Mouse (Mus musculus): ENCODE measurements at regions not wholly inside any gene's neighbourhood (a gene's known extent, or its start where the extent isn't known, plus 50 kb on each side); places are given as distances from the start of the nearest gene placed in this dataset.

DNA sequence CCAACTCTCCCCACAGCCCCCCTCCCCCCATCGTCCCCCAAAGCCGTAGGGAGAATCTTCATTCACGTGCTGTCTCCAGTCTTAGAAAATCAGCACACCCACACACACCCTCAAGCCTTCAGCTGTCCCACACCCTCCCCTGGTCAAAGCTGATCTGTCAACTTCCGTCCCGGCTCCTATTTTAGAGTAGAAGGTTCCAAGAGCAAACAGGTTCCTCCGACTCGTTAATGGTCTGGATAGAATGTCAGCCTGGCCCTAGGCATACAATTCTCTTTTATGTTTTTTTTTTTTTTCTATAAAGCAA, 123.2 kb upstream of the Med13l start:
- WGBS, result 36% methylated on average over 7 of the region's 7 CpGs
- peaks cover 8% of the 10 kb centered on the region; the same call in 1 of the 2 replicates for H3K4me1 ChIP-seq (replicated peaks)
- no peak for ATAC-seq

GRCm38 (mm10) chr5:118438016-118438415, 122.5 kb upstream of the Med13l start:
- Histone ChIP-seq H3K27me3 (replicated peaks) (0 out of 2 replicates have a peak, but pooled peaks cover 3% of the 10 kb centered on the region), H3K9ac (no peak overlapping the region), H3K36me3 (no peaks in the 10 kb centered on the region), H3K4me1 (replicated peaks) (peaks cover 8% of the 10 kb centered on the region; the same call in 1 of the 2 replicates), H3K9me3 (no peaks in the 10 kb centered on the region), H3K27ac (no peak overlapping the region), H3K4me3 (replicated peaks) (no peak overlapping the region), H3K4me2 (replicated peaks) (no peak overlapping the region)
- WGBS, result 50% methylated on average over 6 of the region's 6 CpGs
- no peak for ATAC-seq

More for the DNA sequence above, 123.2 kb upstream of the Med13l start:
- Histone ChIP-seq H3K9me3 (no peaks in the 10 kb centered on the region), H3K27me3 (replicated peaks) (0 out of 2 replicates have a peak, but pooled peaks cover 3% of the 10 kb centered on the region), H3K27ac (no peak overlapping the region), H3K36me3 (no peaks in the 10 kb centered on the region), H3K9ac (no peak overlapping the region), H3K4me3 (replicated peaks) (no peak overlapping the region), H3K4me2 (replicated peaks) (peak overlapping the region; percentile 28; the same call in 1 of the 2 replicates)

GRCm38 (mm10) chr5:118444538-118445251, 115.8 kb upstream of the Med13l start:
- ATAC-seq, result no peak
- no peak overlapping the region for H3K4me3 ChIP-seq (replicated peaks)
- H3K4me1 ChIP-seq (replicated peaks), result 0 out of 2 replicates have a peak, but pooled peaks cover 3% of the 10 kb centered on the region
- no peak overlapping the region for H3K4me2 ChIP-seq (replicated peaks)
- no peak overlapping the region for H3K27ac ChIP-seq
- H3K9me3 ChIP-seq, result no peaks in the 10 kb centered on the region
- no peaks in the 10 kb centered on the region for H3K36me3 ChIP-seq
- no peak overlapping the region for H3K9ac ChIP-seq
- H3K27me3 ChIP-seq (replicated peaks), result no peaks in the 10 kb centered on the region
- WGBS, result 33% methylated on average over 8 of the region's 8 CpGs

- Histone ChIP-seq H3K9ac (no peak overlapping the region), H3K9me3 (no peaks in the 10 kb centered on the region), H3K4me3 (replicated peaks) (no peak overlapping the region), H3K4me1 (replicated peaks) (0 out of 2 replicates have a peak, but pooled peaks cover 3% of the 10 kb centered on the region), H3K4me2 (replicated peaks) (no peak overlapping the region), H3K36me3 (no peaks in the 10 kb centered on the region), H3K27me3 (replicated peaks) (no peaks in the 10 kb centered on the region), H3K27ac (no peak overlapping the region)
- no peak for ATAC-seq
- WGBS, result 59% methylated on average over 10 of the region's 10 CpGs
Measured at GRCm38 (mm10) chr5:118445252-118445987, 115.1 kb upstream of the Med13l start.

DNA sequence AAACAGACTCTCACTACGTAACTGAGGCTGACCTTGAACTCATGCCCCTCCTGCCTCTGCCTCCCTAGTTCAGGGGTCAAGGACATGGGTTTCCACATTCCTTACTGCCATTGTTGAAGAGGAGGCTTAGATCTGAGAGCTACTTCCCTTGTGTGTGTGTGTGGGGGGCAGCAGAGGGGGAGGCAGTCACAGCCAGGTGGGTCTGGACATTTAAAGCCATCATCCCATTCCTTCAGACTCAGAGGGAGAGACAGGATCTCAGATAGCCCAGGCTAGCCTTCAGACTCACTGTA, 114.5 kb upstream of the Med13l start:
- no peaks in the 10 kb centered on the region for H3K27me3 ChIP-seq (replicated peaks)
- no peak overlapping the region for H3K9ac ChIP-seq
- 0 out of 2 replicates have a peak, but pooled peaks cover 3% of the 10 kb centered on the region for H3K4me1 ChIP-seq (replicated peaks)
- 73% methylated on average over 1 of the region's 1 CpGs for WGBS
- no peaks in the 10 kb centered on the region for H3K36me3 ChIP-seq
- H3K9me3 ChIP-seq, result no peaks in the 10 kb centered on the region
- no peak overlapping the region for H3K4me2 ChIP-seq (replicated peaks)
- H3K27ac ChIP-seq, result no peak overlapping the region
- no peak overlapping the region for H3K4me3 ChIP-seq (replicated peaks)
- ATAC-seq, result no peak

DNA sequence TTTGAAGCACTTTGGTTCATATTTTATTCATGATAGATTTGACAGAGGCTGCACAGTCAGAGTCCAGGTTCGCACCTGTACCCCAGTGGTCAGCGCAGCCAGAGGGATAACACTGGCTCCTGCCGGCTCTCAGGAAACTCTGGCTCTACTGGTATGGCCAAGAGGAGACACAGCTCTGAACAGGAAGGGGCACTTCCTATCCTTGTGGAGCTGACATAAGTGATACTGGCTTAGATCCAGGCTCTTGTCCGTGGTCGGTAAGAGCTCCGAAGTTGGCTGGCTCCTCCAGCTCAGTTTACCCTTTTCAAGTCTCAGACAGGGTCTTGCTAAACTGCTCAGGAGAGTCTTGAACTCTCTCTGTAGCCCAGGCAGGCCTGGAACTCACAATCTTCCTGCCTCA, 113.6 kb upstream of the Med13l start:
- 0 out of 2 replicates have a peak, but pooled peaks cover 3% of the 10 kb centered on the region for H3K4me1 ChIP-seq (replicated peaks)
- no peak overlapping the region for H3K27ac ChIP-seq
- WGBS, result 67% methylated on average over 6 of the region's 6 CpGs
- H3K4me2 ChIP-seq (replicated peaks), result no peak overlapping the region
- H3K9ac ChIP-seq, result no peak overlapping the region
- H3K4me3 ChIP-seq (replicated peaks), result no peak overlapping the region
- no peak for ATAC-seq
- H3K9me3 ChIP-seq, result no peaks in the 10 kb centered on the region
- H3K27me3 ChIP-seq (replicated peaks), result no peaks in the 10 kb centered on the region
- H3K36me3 ChIP-seq, result no peaks in the 10 kb centered on the region

DNA sequence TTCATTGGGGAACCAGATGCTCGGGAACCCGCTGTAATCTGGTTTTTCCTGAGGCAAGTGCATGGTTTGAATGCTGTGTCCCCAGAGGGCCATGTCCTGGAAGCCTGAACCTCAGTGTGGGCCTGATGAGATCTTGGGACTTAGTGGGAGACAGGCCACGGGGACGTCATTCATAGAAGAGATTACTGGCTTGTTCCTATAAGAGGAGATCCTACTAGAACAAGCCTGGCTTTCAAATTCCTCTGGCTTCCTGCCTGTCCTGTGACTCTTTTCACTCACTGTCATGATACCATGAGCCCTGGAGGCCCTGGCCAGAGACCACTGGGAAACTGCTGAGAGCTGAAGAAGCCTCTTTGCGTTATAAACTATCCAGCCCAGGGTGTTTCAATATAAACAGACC, 113.1 kb upstream of the Med13l start:
- H3K4me1 ChIP-seq (replicated peaks), result 0 out of 2 replicates have a peak, but pooled peaks cover 3% of the 10 kb centered on the region
- H3K4me2 ChIP-seq (replicated peaks), result no peak overlapping the region
- ATAC-seq, result no peak
- H3K27ac ChIP-seq, result no peak overlapping the region
- no peak overlapping the region for H3K9ac ChIP-seq
- no peaks in the 10 kb centered on the region for H3K9me3 ChIP-seq
- 74% methylated on average over 5 of the region's 5 CpGs for WGBS
- no peaks in the 10 kb centered on the region for H3K27me3 ChIP-seq (replicated peaks)
- H3K36me3 ChIP-seq, result no peaks in the 10 kb centered on the region
- no peak overlapping the region for H3K4me3 ChIP-seq (replicated peaks)

GRCm38 (mm10) chr5:118448884-118449515, 111.5 kb upstream of the Med13l start:
- Histone ChIP-seq H3K9me3 (no peaks in the 10 kb centered on the region), H3K27me3 (replicated peaks) (no peaks in the 10 kb centered on the region), H3K4me3 (replicated peaks) (no peak overlapping the region), H3K4me2 (replicated peaks) (no peak overlapping the region), H3K36me3 (no peaks in the 10 kb centered on the region), H3K4me1 (replicated peaks) (0 out of 2 replicates have a peak, but pooled peaks cover 3% of the 10 kb centered on the region), H3K27ac (no peak overlapping the region), H3K9ac (no peak overlapping the region)
- peak; percentile 48 for ATAC-seq
- WGBS, result 49% methylated on average over 4 of the region's 4 CpGs

DNA sequence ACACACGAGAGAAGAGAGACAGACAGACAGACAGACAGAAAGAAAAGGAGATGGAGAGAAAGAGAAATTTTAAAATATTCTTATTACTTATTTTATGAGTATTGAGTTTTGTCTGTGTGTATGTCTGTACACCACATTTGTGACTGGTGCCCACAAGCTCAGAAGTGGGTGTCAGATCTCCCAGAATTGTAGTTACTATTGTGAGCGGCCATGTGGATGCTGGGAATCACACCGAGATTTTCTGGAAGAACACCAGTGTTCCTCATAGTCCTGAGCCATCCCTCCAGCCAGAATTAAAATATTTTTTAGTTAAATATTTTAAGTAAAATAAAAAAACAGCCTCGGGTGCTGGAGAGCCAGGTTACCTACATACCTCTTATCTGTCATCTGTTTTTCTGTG, 110.6 kb upstream of the Med13l start:
- Histone ChIP-seq H3K9ac (no peak overlapping the region), H3K27me3 (replicated peaks) (no peaks in the 10 kb centered on the region), H3K36me3 (no peaks in the 10 kb centered on the region), H3K4me2 (replicated peaks) (no peak overlapping the region), H3K4me1 (replicated peaks) (0 out of 2 replicates have a peak, but pooled peaks cover 2% of the 10 kb centered on the region), H3K4me3 (replicated peaks) (no peak overlapping the region), H3K9me3 (no peaks in the 10 kb centered on the region), H3K27ac (no peak overlapping the region)
- no peak for ATAC-seq
- WGBS, result 82% methylated on average over 4 of the region's 4 CpGs

DNA sequence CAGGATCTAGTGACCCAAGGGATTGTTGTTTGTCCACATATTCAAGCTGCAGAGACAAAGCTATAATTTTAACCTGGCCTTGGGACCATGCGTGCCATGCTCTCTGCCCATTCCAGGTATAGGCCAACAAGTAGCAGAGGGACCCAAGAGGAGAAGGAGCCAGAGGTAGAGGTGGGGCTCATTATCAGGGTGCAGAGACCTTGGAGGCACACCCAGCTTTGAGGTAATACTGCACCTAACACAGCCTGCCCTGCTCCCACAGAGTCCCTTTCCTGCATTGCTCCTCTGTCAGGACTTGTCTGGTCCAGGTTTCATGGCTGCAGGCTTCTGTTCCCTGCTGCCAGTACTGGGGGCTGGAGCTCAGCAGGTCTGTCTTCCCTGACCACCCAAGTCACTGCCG, 108.4 kb upstream of the Med13l start:
- H3K9me3 ChIP-seq, result no peaks in the 10 kb centered on the region
- no peak overlapping the region for H3K9ac ChIP-seq
- no peaks in the 10 kb centered on the region for H3K4me1 ChIP-seq (replicated peaks)
- H3K4me3 ChIP-seq (replicated peaks), result no peak overlapping the region
- H3K36me3 ChIP-seq, result no peaks in the 10 kb centered on the region
- no peak overlapping the region for H3K4me2 ChIP-seq (replicated peaks)
- WGBS, result 65% methylated on average over 2 of the region's 2 CpGs
- ATAC-seq, result 0 out of 2 replicates have a peak, but pooled peaks have one; percentile 47
- no peaks in the 10 kb centered on the region for H3K27me3 ChIP-seq (replicated peaks)
- no peak overlapping the region for H3K27ac ChIP-seq

GRCm38 (mm10) chr5:118454096-118454495, 106.4 kb upstream of the Med13l start:
- Histone ChIP-seq H3K4me1 (replicated peaks) (peaks cover 5% of the 10 kb centered on the region; the same call in 1 of the 2 replicates), H3K27ac (no peak overlapping the region), H3K27me3 (replicated peaks) (no peaks in the 10 kb centered on the region), H3K36me3 (no peaks in the 10 kb centered on the region), H3K4me3 (replicated peaks) (no peak overlapping the region), H3K9ac (no peak overlapping the region), H3K9me3 (no peaks in the 10 kb centered on the region), H3K4me2 (replicated peaks) (no peak overlapping the region)
- no peak for ATAC-seq
- WGBS, result 91% methylated on average over 1 of the region's 1 CpGs

DNA sequence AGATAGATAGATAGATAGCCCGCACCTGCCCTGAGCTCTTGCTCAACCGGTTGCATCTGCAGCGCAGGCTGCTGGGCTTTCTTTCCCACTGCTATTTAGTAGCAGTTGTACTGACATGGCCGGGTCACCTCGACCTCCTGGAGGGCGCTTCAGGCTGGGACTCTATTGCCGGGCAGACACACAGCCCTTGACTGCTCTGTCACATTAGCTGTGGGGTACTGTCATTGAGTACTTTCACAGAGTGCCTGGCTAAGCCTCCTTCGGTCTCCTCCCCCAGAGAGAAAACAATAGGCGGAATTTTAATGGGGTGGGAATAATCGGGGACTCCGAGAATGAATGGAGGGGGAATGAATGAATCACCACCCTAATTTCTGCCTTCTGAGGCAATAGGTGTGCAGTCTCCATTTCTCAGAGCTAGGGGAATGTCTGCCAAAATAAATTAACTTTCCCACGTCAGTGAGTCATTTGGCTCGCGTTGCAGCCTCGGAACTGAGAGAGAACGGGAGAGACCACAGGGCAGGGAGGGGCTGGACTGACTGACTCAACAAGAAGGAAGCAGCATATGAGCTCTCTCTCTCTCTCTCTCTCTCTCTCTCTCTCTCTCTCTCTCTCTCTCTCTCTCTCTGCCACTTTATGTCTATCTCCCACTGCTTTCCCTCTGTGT, 101.6 kb upstream of the Med13l start:
- H3K36me3 ChIP-seq, result no peaks in the 10 kb centered on the region
- H3K9me3 ChIP-seq, result no peaks in the 10 kb centered on the region
- H3K4me3 ChIP-seq (replicated peaks), result peak overlapping the region; percentile 25; the same call in 1 of the 2 replicates
- H3K4me1 ChIP-seq (replicated peaks), result peaks cover 15% of the 10 kb centered on the region
- 6% methylated on average over 16 of the region's 16 CpGs for WGBS
- no peak overlapping the region for H3K27ac ChIP-seq
- no peaks in the 10 kb centered on the region for H3K27me3 ChIP-seq (replicated peaks)
- no peak overlapping the region for H3K9ac ChIP-seq
- peak overlapping the region; percentile 80 for H3K4me2 ChIP-seq (replicated peaks)
- ATAC-seq, result peak; percentile 87

All from intestine, embryonic 15.5 days (tissue).